Mouse (Mus musculus): ENCODE results near the gene Calhm3. TPM values are rescaled to one million over a fixed set of nuclear protein-coding genes. Genes with fewer than 3 reads are reported as not detected.

Calhm3 gene
- polyA plus RNA-seq, 2 experiments from 2014 or later = not detected

GRCm38 (mm10) chr19:47118634-47119033 lies 38.9 kb downstream of the Calhm3 start:
- ATAC-seq = no peak

DNA sequence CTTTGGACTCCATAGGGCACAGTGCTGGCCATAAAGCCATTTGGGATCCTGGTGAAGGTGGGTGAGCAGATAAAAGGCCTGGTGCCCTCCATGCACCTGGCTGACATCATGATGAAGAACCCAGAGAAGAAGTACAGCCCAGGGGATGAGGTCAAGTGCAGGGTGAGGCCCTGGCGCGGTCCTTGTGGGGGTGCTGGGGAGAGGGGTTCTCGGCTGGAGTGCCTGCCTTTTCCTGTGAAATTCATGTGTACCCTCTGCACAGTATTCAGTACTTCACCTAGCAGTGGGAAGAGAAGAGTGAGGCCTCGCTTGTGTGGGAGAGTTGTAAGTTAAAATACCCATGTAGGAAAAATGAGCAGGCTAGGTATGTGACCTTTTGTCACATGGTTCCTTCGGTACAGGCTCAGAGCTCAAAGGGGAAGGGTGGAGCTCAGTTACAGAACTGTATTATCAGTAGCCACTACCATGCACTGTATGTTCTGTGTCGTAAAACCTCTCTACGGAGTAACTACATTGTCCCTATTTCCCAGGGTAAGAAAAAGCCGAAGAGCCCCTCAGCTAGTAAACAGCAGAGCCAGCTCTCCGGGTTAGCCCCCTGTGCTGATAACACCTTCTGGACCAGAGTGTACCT lies 52.8 kb downstream of the Calhm3 start:
- no peak for ATAC-seq

Other genes starting within 250 kb of the Calhm3 start
- not detected for gene Ina, start 143.1 kb downstream of the Calhm3 start, polyA plus RNA-seq (2017; shearing (Covaris generic))
- 10 to 100 TPM; 22.6 to 25.4 TPM for gene Nt5c2, start 142.6 kb downstream of the Calhm3 start, polyA plus RNA-seq (2017; shearing (Covaris generic))
- gene Pcgf6, start 106.9 kb downstream of the Calhm3 start, polyA plus RNA-seq (2017; shearing (Covaris generic)) = 1 to 10 TPM; 6.5 to 8.6 TPM
- 1 to 10 TPM; 1.9 to 2.9 TPM for gene Taf5, start 90.0 kb downstream of the Calhm3 start, polyA plus RNA-seq (2017; shearing (Covaris generic))
- 100 to 1,000 TPM; 278 to 349 TPM for gene Usmg5, start 67.1 kb downstream of the Calhm3 start, polyA plus RNA-seq (2017; shearing (Covaris generic))
- 1 to 10 TPM; 6.5 to 7.7 TPM for gene Pdcd11, start 67.0 kb downstream of the Calhm3 start, polyA plus RNA-seq (2017; shearing (Covaris generic))
- gene Calhm2, start 19.5 kb downstream of the Calhm3 start, polyA plus RNA-seq (2017; shearing (Covaris generic)) = 10 to 100 TPM in 1 of 2 experiments, 1 to 10 TPM in 1; 7.6 to 14.4 TPM
- not detected for gene Calhm1, start 13.5 kb downstream of the Calhm3 start, polyA plus RNA-seq (2017; shearing (Covaris generic))
- under 1 TPM in 1 of 2 experiments, not detected in 1; 0.32 TPM for gene Neurl1a, start 21.1 kb upstream of the Calhm3 start, polyA plus RNA-seq (2017; shearing (Covaris generic))